Mouse (Mus musculus) mature B cell (primary cell): ENCODE measurements around the gene Olfm1.

Experiments used
- in situ Hi-C: fragments of 300-500 bp; cut with MboI; formaldehyde crosslinking; loops from 2 replicates; pipeline ENCODE4 v1.14.3; 2019

Gene Olfm1

DNA sequence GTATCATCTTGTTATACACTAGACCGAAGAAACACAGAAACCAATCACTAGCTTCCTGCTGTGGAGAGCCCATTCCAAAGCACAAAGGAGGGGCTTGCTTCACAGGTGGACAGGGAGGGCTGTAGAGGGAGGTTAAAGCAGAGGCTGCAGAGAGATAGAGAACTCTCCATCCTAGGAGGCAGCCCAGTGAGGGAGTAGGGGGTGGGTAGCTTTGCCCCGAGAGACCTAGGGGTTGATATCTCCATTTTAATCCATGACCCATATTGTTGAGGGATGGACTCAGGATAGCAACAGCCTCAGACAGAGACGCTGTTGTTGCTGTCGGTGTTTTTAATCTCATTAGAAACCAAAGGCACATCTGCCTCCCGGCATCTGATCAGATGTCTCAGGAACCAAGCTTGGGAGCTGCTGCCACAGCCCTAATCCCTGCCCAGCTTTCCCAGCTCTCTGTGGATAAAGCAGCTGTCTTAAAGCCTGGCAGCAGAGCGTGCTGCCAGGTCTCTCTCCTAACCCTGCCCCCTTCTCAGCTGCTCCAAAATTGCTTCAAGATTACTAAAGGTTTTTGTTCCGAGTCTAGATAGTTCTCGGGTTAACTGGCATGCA, 34.9 kb downstream of the Olfm1 start:
- in situ Hi-C loops = no loop called here

DNA sequence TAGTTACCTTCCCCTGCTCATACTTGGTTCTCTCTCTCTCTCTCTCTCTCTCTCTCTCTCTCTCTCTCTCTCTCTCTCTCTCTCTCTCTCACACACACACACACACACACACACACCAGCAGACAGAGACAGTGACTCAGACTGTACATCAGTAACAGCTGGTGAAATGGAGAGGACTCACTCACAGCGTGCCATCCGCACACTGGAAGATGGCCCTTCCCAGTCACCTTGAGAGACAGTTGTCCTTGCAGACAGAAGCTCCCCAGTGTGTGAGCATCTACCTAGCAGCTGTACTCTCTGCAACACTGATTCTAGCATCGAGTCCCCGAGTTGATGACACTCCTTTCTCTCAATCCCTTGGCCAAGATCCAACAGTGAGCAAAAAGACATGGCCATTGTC, 35.6 kb downstream of the Olfm1 start:
- in situ Hi-C loops = no loop called here

DNA sequence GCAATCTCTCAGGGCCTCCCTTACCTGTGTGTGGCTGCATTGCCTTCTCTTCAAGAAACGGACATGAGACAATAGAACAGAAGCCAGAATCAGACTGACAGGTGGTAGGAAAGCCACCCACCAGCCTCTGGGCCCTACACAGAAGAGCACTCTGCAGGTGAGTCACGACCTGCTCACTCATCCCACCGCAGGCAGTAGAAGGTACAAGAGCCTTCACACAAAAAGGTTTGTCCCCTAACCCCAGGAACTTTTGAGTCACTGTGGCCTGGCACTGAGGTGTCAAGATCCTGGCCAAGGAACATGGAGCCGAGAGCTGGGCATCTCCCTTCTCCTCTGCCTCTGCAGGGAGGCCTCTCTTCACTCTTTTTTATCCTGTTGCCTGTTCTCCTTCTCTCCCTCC, 42.3 kb downstream of the Olfm1 start:
- in situ Hi-C loops = no loop called here

DNA sequence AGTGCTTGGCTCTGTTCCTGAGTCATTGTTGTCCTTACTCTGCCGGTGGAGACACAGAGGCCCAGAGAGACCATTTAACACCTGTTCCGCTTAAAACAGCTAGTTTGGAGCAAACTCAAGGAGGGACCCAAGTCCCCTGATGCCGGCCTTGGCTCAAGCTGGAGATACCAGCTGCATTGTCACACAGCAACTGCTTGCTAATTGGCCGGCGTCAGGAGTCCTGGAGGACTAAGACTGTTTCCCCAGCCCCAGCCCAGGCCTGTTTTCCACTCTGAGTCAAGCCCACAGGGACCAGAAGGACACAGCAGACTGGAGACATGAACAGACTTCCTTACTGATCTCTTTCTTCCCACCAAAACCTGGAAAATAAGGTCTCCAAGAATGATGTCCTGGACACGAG, 43.7 kb downstream of the Olfm1 start:
- in situ Hi-C loops = no loop called here

DNA sequence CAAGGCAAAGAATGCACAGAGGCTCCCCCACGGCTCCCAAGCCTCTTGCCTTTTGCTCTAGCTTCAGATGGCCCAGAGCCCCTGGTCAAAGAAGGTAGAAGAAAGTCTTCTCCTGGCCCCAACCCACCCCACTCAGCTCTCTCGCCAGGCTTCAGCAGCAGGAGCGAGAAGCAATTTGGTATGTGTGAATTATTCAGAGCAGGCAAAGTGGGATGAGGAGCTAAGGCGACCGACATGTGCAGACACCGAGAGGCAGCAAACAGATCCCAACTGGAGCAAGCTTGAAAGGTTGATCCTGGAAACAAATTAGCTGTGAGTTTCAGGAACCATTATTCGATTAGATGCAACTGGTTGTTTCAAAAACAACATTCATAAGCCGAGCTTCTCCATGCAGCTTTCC, 46.8 kb downstream of the Olfm1 start:
- in situ Hi-C loops = no loop called here

DNA sequence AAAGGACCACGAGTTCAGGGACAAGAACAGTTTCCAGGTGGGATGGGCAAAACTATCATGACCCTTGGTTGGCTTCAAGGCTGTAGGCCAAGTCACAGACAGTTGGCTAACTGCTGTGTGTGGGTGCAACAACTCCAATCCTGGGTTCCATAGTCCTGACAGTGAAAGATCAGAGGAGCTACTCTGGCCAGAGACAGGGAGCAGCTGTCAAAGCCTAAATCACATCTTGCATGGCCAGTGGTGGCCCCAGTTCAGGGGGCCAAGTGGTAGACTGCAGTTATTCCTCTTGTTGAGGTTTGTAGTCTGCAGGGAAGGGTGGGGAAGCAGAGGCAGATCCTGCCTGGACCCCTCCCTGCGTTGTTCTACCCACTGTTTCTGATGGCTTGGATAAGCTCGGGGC, 48.1 kb downstream of the Olfm1 start:
- in situ Hi-C loops = no loop called here

DNA sequence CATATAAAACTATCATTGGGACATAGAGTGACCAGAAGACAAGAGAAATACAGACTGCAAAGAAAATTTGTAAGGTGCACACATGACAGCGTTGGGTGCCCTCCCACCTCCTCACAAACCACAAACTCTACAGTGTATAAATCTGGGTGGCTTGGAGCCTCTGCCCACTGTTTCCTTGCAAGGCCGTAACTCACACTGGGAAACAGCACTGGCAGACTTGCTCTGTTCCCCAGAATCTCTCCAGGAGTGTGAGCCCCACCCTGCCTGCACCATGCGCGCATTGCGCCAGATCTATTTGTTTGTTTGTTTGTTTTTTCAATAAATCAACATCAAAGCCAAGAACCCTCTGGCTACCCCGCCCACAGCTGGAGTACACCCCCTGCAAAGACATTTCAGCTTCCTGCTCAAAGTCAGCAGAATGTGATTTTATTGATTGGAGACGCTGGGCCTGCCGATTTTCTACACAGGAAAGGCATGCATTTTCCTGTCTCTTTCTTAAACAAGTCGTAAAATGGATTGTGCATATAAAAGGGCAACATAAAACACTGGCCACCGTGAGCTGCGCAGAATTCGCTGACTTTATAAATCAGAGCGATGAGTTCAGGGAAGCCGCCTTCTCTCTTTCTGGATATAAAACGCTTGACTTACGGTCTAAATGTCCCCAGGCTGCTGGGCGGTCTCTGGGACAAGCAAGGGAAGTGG, 48.9 kb downstream of the Olfm1 start:
- in situ Hi-C loops = no loop called here

DNA sequence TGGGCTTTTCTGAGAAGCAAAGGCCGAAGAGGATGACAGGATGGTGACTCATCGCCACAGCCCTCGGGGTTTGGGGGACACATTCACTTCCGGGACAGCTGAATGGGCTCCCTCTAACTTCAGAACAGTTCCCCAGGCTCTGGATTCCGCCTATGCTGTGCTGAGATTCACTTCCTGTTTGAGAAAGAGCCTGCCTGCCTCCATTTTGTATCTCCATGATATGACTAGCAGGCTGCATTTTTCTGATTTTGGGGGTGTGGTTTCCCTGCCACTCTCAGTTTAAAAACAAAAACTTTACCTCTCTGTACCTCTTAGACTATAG, 49.4 kb downstream of the Olfm1 start:
- in situ Hi-C loops = no loop called here

DNA sequence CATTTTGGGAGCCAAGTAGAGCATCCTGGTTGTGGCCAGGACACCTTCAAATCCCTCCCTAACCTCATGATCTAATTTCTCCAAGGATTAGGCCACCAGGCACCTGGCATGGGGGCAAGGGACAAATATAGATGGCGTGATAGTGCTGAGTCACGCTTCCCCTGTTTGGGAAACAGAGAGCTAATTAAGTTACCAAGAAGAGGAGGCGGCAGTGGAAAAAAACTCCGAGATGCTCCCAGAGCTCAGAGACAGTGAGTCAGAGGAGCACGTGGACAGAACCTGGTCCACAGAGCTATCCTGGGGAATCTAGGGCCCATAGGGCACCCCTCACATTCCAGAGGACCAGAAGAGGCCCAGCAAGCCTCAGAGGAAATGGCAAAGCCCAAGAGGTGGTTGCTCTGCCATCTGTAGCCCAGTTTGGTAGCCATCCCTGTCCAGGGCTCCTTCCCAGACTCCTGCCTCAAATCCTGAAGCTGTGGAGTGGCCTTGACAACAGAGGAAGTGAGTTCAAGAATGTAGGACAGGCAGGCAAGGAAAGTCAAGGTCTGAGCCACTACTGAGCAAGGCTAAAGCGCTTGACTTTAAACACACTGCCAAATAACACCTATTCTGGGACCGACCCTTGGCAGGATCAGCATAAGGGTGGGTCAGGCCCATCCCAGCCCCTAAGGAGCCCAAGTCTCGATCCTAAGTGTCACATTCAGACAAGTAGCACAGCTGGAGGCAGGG, 52.0 kb downstream of the Olfm1 start:
- in situ Hi-C loops = no loop called here

DNA sequence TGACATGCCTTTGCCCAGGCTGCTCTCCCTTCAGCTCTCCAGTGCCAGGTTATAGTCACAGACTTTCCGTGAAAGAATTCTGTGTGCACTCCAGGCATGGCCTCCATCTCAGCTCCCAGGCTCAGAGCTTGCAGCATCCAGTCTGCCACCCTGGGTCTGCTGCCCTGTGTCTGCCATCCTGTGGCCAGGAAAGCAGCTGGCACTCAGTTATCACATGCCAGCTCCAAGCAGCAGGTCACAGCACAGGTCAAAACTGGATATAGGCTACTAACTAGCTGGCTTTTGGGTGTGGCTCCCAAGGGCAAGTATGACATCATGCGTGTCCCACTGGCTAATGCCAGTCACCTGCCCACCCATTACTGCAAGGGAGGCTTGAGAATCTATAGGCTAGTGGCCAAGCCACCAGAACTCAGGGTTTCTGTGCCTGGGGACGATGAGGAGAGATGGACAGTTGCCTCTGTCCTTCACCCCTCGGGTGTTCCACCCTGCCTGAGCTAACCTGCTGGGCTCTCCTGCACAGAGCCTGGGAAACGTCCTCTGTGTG, 53.4 kb downstream of the Olfm1 start:
- in situ Hi-C loops = no loop called here

DNA sequence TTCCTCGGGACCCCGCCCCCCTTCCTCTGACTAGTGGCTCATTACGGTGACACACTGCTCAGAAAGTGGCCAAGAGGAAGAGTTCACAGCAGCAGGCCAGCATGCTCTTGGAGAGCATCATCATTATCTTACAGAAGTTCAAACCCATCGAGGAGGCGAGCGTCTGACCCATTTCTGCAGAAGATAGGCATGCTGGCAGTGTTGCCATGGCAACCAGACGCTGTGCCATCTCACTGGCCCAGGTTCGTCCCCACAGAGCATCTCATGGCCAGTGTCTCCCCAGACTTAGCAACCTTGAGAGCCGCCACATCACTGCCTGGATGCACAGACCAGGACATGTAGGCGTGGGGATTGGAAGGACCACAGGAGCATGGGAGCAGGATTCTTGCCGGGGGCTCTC, 54.3 kb downstream of the Olfm1 start:
- in situ Hi-C loops = no loop called here

DNA sequence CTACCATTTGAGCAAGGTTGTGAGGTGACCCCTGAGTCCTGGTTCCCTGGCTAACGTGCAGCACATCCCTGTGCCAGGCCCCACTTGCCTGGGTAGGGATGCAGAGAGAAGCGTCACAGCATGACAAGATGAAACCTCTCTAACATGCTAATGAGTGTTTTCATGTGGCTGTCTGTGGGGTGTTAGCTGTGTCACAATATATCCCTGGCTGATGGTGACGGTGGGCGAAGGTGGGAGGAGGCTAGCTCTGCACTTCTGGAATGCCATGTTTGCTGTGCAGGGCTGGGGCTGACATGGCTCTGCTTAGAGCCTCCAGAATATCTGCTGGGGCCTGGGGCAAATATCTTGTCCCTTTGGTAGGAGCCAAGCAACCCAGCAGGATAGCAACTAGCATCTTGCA, 59.8 kb downstream of the Olfm1 start:
- in situ Hi-C loops = no loop called here

DNA sequence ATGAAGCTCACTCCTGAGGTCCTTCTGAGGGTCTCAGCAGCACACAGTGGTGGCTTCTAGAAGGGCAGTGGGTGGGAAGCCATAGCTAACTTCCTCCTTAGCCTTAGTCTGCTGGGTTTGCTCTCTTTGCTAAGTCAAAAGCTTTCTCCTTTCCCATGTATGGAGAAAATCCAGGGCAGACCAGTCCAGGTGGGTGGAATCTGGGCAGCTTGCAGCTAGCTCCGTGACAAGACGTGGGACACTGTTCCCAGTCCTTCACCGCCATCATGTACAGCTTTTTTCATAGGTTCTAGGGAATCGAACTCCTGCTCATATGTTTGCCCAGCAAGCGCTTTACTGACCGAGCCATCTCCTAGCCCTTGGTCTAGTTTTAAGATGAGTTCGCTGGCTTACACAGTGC, 63.2 kb downstream of the Olfm1 start:
- in situ Hi-C loops = no loop called here

DNA sequence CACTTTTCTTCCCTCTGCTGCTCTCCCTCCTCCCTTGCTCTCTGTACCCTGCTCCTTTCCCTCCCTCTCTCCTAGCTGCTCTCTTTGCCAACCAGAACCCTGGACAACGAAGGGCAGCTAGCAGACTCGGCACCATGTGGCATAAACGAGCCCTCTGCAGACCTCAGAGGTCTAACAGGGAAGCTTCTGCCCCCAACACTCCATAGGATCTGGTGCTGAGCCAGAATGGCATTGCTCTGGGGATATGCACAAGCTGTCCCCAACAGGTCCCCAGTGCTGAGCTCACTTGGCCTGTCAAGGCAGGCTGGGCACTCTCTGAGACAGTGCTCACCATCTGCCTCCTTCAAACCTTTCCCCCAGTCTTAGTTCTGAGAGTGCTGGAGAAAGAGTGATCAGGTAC, 68.6 kb downstream of the Olfm1 start:
- in situ Hi-C loops = no loop called here

DNA sequence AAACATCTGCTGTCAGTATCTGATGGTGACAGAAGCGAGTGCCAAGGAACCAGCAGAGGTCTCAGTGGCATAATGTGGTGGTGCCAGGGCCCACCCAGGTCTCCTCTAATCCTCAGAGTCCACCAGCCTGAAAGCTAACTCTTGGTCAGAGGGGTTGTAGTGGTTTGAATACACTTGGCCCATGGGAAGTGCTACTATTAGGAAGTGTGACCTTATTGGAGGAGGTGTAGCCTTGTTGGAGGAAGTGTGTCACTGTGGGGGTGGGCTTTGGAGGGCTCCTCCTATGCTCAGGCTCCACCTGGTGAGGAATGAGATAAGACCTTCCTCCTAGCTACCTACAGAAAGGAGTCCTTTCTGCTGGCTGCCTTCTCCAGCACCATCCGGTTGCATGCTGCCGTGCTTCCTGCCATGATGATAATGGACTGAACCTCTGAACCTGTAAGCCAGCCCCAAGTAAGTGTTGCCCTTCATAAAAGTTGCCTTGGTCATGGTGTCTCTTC, 75.0 kb downstream of the Olfm1 start:
- in situ Hi-C loops = no loop called here

DNA sequence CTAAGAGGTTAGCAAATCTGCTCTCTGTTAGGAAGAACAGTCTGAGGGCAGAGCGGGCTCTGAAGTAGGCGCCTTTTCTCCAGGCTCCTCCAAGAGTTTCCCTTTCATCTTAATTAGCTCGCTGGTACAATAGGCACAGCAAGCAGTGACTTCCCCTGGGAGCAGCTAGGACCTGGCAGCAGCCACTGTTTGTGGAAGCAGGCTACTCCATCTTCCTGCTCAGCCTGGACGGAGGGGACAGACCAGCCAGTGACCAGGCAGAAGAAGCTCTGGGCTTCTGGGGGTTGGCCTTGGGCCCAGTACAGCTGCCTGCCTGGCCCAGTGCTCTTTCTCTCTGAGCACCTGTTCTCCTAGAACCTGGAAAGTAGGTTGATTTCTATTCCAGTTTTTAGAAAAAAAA, 77.8 kb downstream of the Olfm1 start:
- in situ Hi-C loops = no loop called here

DNA sequence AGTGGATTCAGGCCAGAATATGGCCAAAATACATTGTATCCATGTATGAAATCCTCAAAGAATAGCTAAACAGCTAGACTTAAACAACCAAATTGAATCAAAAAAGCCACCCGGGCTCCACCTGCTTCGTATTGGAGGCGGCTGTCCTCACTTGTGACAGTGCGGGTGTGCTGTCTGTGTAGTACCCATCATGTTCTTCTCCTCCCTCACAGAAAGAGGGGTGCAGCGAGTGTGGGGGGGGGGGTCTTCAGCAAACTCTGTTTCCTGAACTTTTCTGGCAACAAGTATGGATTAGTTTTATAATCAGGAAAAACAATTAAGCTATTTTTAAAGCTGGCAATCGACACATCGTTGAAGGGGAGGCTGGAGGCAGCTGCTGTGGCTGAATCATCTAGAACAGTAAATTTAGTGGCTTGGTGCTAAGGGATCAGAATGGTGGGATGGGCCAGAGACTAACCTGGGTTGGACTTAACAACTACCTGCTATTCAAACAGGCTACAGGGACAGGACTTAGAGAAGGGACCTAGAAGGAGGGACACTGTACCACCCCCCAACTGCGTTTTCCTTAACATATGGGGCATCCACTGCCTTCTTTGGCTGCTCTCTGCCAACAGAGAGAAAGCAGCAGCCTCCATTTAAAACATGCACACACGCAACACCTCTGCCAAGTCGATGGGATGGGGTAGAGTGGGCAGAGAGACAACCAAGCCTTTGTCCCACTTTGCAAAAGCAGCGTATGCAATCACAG, 79.6 kb downstream of the Olfm1 start:
- in situ Hi-C loops = no loop called here

DNA sequence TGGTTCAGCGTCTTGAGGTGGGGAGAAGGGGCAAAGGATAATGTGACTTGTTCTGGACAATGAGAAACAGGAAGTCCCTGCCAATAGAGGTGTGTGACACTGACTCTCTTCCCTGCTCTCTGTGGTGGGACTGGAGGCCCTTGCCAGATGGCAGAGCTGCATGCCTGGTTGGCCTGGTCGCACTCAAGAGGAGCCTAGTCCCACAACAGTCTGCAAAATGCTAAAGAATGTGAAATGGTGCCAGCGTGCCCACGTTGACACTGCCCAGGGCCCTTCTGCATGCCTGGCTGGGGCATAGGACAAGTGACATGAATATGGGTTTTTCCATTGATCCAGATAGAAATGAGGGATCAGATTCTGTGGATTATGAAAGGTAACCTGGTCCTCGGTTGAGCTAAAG, 81.2 kb downstream of the Olfm1 start:
- in situ Hi-C loops = no loop called here

DNA sequence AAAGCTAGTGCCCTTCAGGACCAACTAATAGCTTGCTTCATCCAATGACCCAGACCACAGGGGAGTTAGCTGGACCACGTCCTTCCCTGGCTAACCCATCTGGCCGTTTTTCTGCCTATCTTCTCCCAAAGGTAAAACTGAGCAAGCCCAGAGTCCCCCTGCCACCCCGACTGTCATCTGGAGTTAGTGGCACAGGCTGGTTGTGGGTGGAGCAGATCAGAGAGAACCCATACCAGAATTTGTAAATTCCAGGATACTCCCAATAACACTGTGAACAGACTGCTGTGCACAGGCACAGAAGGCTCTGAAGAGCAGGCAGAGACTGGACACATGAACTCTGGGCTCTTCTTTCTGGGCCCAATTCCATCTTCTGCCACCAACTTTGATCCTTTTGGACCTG, 82.6 kb downstream of the Olfm1 start:
- in situ Hi-C loops = no loop called here

DNA sequence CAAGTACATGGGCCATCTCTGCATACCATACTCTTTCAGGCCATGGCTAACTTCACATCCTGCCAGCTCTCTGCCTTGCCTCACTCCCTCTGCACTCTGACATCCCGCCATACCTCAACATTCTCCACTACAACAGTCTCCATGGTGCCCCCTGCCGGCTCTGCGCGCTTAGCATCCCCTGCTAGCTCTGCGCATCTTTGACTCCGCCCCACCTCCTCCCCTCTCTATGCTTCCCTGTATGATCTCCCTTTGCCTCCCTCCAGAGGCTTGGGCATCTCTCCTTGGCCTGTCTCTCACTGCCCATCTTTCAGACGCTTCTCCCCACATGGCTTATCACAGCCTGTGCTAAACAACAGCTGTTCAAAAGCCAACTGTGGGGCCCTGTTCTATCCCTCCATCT, 85.4 kb downstream of the Olfm1 start:
- in situ Hi-C loops = no loop called here

DNA sequence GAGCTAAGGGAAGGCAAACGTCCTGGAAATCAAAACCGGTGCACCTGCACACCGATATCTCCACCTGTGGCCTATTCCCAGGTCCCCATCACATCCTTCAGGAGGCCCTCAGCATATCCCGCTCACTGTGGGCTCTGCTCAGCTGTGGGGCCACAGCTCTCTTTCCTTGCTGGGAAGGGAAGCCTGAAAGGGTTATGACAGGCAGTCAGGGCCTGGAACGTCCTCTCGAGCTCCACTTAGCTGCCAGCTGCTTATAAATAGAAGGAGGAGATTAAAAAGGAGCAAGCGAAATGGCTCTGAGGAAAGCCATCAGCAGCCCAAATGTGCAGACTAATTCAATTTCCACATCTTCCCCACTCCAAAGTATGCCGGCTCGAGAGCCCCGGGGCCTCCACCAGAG, 86.1 kb downstream of the Olfm1 start:
- in situ Hi-C loops = no loop called here
